Mouse (Mus musculus) brain, embryonic 14.5 days (tissue): ENCODE results near the gene Sv2c. TPM values are rescaled to one million over a fixed set of nuclear protein-coding genes. Genes with fewer than 3 reads are reported as not detected.

Experiments
- DNase-seq: peaks from one replicate; pipeline ENCODE4 v3.0.0-alpha.2; 2011; ENCODE audit warnings: low read depth
- CTCF ChIP-seq: fragments of 200-500 bp; IDR thresholded peaks from 2 replicates; pipeline ENCODE4 v1.5.1; 2012; ENCODE audit warnings: inconsistent platforms, mild to moderate bottlenecking, moderate library complexity, borderline replicate concordance; ENCODE audit not compliant: insufficient read depth, insufficient read length; ENCODE audit errors: extremely low read depth
- POLR2A ChIP-seq: fragments of 200-500 bp; IDR thresholded peaks from 2 replicates; pipeline ENCODE4 v1.6.1; 2012; ENCODE audit warnings: mild to moderate bottlenecking, inconsistent platforms, borderline replicate concordance; ENCODE audit not compliant: poor library complexity, insufficient read depth, insufficient read length, severe bottlenecking; ENCODE audit errors: extremely low read depth
- polyA plus RNA-seq: library from polyadenylated mRNA; depleted of rRNA; stranded (reverse); fragments of >200 nt; gene quantifications from 2 replicates; pipeline ENCODE4 v1.2.3, GENCODE M21; 2012

The Sv2c gene
- polyA plus RNA-seq, 1 experiment, result 16.3 TPM

- DNase-seq, result peak; percentile 12
- TF ChIP-seq POLR2A (no peak), CTCF (no peak)
Measured at GRCm38 (mm10) chr13:95966791-95967190, 165.6 kb downstream of the Sv2c start.

GRCm38 (mm10) chr13:95965596-95965995 is 166.8 kb downstream of the Sv2c start:
- TF ChIP-seq CTCF (no peak), POLR2A (no peak)
- DNase-seq, result peak; percentile 60

GRCm38 (mm10) chr13:95965162-95965561 is 167.2 kb downstream of the Sv2c start:
- no peak for TF ChIP-seq POLR2A
- TF ChIP-seq CTCF, result no peak
- DNase-seq, result no peak

GRCm38 (mm10) chr13:95964226-95964625 is 168.2 kb downstream of the Sv2c start:
- peak; percentile 52 for DNase-seq
- TF ChIP-seq CTCF (no peak), POLR2A (no peak)

GRCm38 (mm10) chr13:95963671-95964070 is 168.7 kb downstream of the Sv2c start:
- DNase-seq, result no peak
- TF ChIP-seq CTCF (no peak), POLR2A (no peak)

GRCm38 (mm10) chr13:95961905-95962304 is 170.5 kb downstream of the Sv2c start:
- no peak for TF ChIP-seq CTCF
- no peak for TF ChIP-seq POLR2A
- DNase-seq, result peak; percentile 55

- peak; percentile 78 for DNase-seq
- TF ChIP-seq POLR2A (no peak), CTCF (no peak)
Measured at GRCm38 (mm10) chr13:95961191-95961791, 171.1 kb downstream of the Sv2c start.

GRCm38 (mm10) chr13:95960477-95961185 is 171.7 kb downstream of the Sv2c start:
- DNase-seq, result no peak
- TF ChIP-seq POLR2A (no peak), CTCF (no peak)

GRCm38 (mm10) chr13:95959651-95960476 is 172.5 kb downstream of the Sv2c start:
- TF ChIP-seq POLR2A (no peak), CTCF (no peak)
- DNase-seq, result peak; percentile 60

- DNase-seq, result no peak
- TF ChIP-seq POLR2A (no peak), CTCF (no peak)
Measured at GRCm38 (mm10) chr13:95957134-95957533, 175.2 kb downstream of the Sv2c start.

- DNase-seq, result no peak
- TF ChIP-seq CTCF (no peak), POLR2A (no peak)
Measured at GRCm38 (mm10) chr13:95956327-95956781, 176.0 kb downstream of the Sv2c start.

- TF ChIP-seq CTCF (no peak), POLR2A (no peak)
- DNase-seq, result no peak
Measured at GRCm38 (mm10) chr13:95955204-95955603, 177.2 kb downstream of the Sv2c start.

- TF ChIP-seq CTCF, result no peak
- no peak for TF ChIP-seq POLR2A
- peak; percentile 58 for DNase-seq
Measured at GRCm38 (mm10) chr13:95953636-95954035, 178.7 kb downstream of the Sv2c start.

- TF ChIP-seq CTCF (no peak), POLR2A (no peak)
- no peak for DNase-seq
Measured at GRCm38 (mm10) chr13:95952263-95952662, 180.1 kb downstream of the Sv2c start.
